Mouse (Mus musculus): ENCODE measurements at regions not wholly inside any gene's neighbourhood (a gene's known extent, or its start where the extent isn't known, plus 50 kb on each side); places are given as distances from the start of the nearest gene placed in this dataset.

DNA sequence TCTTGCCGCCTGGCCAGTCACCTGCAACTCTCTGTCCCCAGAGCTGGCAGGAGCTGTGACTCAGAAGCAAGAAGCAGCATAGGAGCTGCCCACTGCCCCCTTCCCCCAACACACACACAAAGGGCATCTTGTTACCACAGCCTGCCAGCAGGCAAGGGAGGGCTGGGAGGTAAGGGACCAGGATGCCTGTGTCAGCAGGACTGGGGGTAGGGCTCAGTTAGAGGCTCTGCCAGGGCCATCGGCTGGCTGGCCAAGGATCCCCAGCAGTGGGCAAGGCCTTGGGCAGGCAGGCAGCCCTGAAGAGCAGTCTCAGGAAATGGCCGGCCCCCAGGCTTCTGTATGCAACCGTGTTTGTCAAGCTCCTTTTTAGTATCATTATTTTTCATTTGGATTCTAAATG, 87.3 kb upstream of the Zmiz1 start:
- Histone ChIP-seq H3K4me3 (ENCODE audit: insufficient read depth in 1 of 2, low read depth in 1 of 2, low read length in 2 of 2, poor library complexity in 1 of 2, severe bottlenecking in 1 of 2) (no peak overlapping the region), H3K27ac (ENCODE audit: insufficient read depth, low read depth, low read length, poor library complexity, severe bottlenecking) (no peak overlapping the region), H3K9ac (ENCODE audit: insufficient read depth, low read depth, low read length, poor library complexity, severe bottlenecking) (no peak overlapping the region), H3K36me3 (ENCODE audit: control insufficient read depth, insufficient read depth, low read length, poor library complexity, severe bottlenecking) (no peaks in the 10 kb centered on the region), H3K4me1 (ENCODE audit: control insufficient read depth in 2 of 2, insufficient read depth in 2 of 2, low read length in 2 of 2, poor library complexity in 1 of 2) (no peaks in the 10 kb centered on the region), H3K9me3 (ENCODE audit: control insufficient read depth, insufficient read depth, low read depth, low read length) (no peaks in the 10 kb centered on the region)
- TF ChIP-seq HCFC1 (IDR thresholded peaks at IDR 0.05; ENCODE audit: borderline replicate concordance, insufficient read depth, low read length) (no peak), MAFK (IDR thresholded peaks at IDR 0.05; ENCODE audit: insufficient read depth, low read depth, low read length) (no peak), ZNF384 (IDR thresholded peaks at IDR 0.05; ENCODE audit: low read depth, low read length) (no peak), ZC3H11A (IDR thresholded peaks at IDR 0.05; ENCODE audit: borderline replicate concordance, low read depth, low read length) (no peak), CHD2 (IDR thresholded peaks at IDR 0.05; ENCODE audit: low read depth, low read length) (no peak)
- DNase-seq (ENCODE audit: low read depth, low spot score), result no peak
- in situ Hi-C loops (cut with MboI; ENCODE audit: low sequenced_read_pairs in 2 of 2, unreplicated experiment in 2 of 2), result no loop called here

DNA sequence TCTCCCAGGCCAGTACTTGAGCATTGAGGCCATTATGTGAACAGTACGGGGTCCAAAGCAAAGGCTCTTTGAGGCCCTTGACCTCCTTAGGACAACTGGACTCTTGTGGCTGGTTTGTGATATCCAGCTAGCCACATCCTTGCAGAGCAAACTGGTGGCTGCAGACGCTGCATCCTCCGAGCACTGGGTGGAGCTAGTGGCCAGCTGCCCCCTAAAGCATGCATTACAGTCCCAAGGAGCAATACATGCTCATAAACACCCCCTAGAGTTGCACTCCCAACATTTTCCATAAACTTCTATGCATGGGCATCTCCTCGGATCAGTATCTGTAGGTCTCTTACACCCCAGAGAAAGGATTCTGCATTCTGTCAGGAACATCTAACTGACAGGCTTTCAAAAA, 86.4 kb upstream of the Zmiz1 start:
- TF ChIP-seq HCFC1 (IDR thresholded peaks at IDR 0.05; ENCODE audit: borderline replicate concordance, insufficient read depth, low read length), result no peak
- TF ChIP-seq ZNF384 (IDR thresholded peaks at IDR 0.05; ENCODE audit: low read depth, low read length), result no peak
- TF ChIP-seq CHD2 (IDR thresholded peaks at IDR 0.05; ENCODE audit: low read depth, low read length), result no peak
- TF ChIP-seq ZC3H11A (IDR thresholded peaks at IDR 0.05; ENCODE audit: borderline replicate concordance, low read depth, low read length), result no peak
- no peak for TF ChIP-seq MAFK (IDR thresholded peaks at IDR 0.05; ENCODE audit: insufficient read depth, low read depth, low read length)
- H3K27ac ChIP-seq (ENCODE audit: insufficient read depth, low read depth, low read length, poor library complexity, severe bottlenecking), result no peak overlapping the region

DNA sequence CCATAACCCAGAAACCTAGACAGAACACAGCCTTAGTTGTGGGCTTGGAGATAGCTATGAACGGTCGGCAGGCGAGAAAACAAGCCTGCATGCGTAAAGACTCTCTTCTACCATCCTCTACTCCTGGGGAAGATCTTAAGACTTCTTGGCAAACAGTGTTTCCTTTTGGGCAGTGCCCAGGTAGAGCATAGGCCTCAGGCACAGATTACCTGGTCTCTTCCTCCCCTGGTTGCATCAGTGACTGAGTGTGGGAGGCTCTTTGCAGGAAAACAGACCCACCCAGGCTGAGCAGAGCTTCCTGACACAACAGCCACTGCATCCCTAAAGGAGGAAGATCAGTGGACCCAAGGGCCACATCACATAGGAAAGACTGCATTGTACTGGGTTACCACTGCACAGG, 85.8 kb upstream of the Zmiz1 start:
- Histone ChIP-seq H3K36me3 (ENCODE audit: control insufficient read depth, insufficient read depth, low read length, poor library complexity, severe bottlenecking) (no peaks in the 10 kb centered on the region), H3K27ac (ENCODE audit: insufficient read depth, low read depth, low read length, poor library complexity, severe bottlenecking) (no peak overlapping the region), H3K9me3 (ENCODE audit: control insufficient read depth, insufficient read depth, low read depth, low read length) (no peaks in the 10 kb centered on the region), H3K9ac (ENCODE audit: insufficient read depth, low read depth, low read length, poor library complexity, severe bottlenecking) (no peak overlapping the region), H3K4me3 (ENCODE audit: insufficient read depth in 1 of 2, low read depth in 1 of 2, low read length in 2 of 2, poor library complexity in 1 of 2, severe bottlenecking in 1 of 2) (no peak overlapping the region), H3K4me1 (ENCODE audit: control insufficient read depth in 2 of 2, insufficient read depth in 2 of 2, low read length in 2 of 2, poor library complexity in 1 of 2) (peaks cover 2 to 6% of the 10 kb centered on the region in 2 experiments; a peak in 2 of 4 replicates)
- in situ Hi-C loops (cut with MboI; ENCODE audit: low sequenced_read_pairs in 2 of 2, unreplicated experiment in 2 of 2), result no loop called here
- no peak for TF ChIP-seq HCFC1 (IDR thresholded peaks at IDR 0.05; ENCODE audit: borderline replicate concordance, insufficient read depth, low read length)
- no peak for TF ChIP-seq ZNF384 (IDR thresholded peaks at IDR 0.05; ENCODE audit: low read depth, low read length)
- no peak for TF ChIP-seq MAFK (IDR thresholded peaks at IDR 0.05; ENCODE audit: insufficient read depth, low read depth, low read length)
- no peak for TF ChIP-seq CHD2 (IDR thresholded peaks at IDR 0.05; ENCODE audit: low read depth, low read length)
- TF ChIP-seq ZC3H11A (IDR thresholded peaks at IDR 0.05; ENCODE audit: borderline replicate concordance, low read depth, low read length), result no peak
- no peak for DNase-seq (ENCODE audit: low read depth, low spot score)

More for the DNA sequence above, 86.4 kb upstream of the Zmiz1 start:
- no peak overlapping the region for H3K4me3 ChIP-seq (ENCODE audit: insufficient read depth in 1 of 2, low read depth in 1 of 2, low read length in 2 of 2, poor library complexity in 1 of 2, severe bottlenecking in 1 of 2)
- in situ Hi-C loops (cut with MboI; ENCODE audit: low sequenced_read_pairs in 2 of 2, unreplicated experiment in 2 of 2), result no loop called here
- H3K36me3 ChIP-seq (ENCODE audit: control insufficient read depth, insufficient read depth, low read length, poor library complexity, severe bottlenecking), result no peaks in the 10 kb centered on the region
- no peak for DNase-seq (ENCODE audit: low read depth, low spot score)
- peaks cover 2 to 6% of the 10 kb centered on the region in 2 experiments; a peak in 2 of 4 replicates for H3K4me1 ChIP-seq (ENCODE audit: control insufficient read depth in 2 of 2, insufficient read depth in 2 of 2, low read length in 2 of 2, poor library complexity in 1 of 2)
- no peak overlapping the region for H3K9ac ChIP-seq (ENCODE audit: insufficient read depth, low read depth, low read length, poor library complexity, severe bottlenecking)
- H3K9me3 ChIP-seq (ENCODE audit: control insufficient read depth, insufficient read depth, low read depth, low read length), result no peaks in the 10 kb centered on the region

DNA sequence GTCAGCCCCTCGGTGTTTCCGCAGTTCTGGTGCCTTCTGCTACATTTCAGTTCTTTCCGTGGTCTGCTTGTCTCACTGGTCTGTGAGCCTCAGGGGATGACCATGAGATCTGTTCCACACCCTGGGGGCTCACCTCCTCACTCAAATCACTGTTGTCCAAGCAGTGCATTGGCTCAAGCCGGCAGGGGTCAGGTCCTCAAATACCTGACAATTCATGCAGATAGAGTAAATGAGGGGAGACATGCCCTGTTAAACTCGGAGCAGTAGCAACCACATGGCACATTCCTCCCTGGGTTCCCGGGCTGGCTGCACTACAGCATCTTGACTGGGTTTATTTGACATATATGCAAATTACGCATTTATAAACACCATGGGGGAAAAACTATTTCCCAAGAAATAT, 84.0 kb upstream of the Zmiz1 start:
- no peaks in the 10 kb centered on the region for H3K36me3 ChIP-seq (ENCODE audit: control insufficient read depth, insufficient read depth, low read length, poor library complexity, severe bottlenecking)
- DNase-seq (ENCODE audit: low read depth, low spot score), result no peak
- peaks cover 2 to 13% of the 10 kb centered on the region in 2 experiments; a peak in 3 of 4 replicates for H3K4me1 ChIP-seq (ENCODE audit: control insufficient read depth in 2 of 2, insufficient read depth in 2 of 2, low read length in 2 of 2, poor library complexity in 1 of 2)
- in situ Hi-C loops (cut with MboI; ENCODE audit: low sequenced_read_pairs in 2 of 2, unreplicated experiment in 2 of 2), result no loop called here
- no peak overlapping the region for H3K4me3 ChIP-seq (ENCODE audit: insufficient read depth in 1 of 2, low read depth in 1 of 2, low read length in 2 of 2, poor library complexity in 1 of 2, severe bottlenecking in 1 of 2)
- H3K27ac ChIP-seq (ENCODE audit: insufficient read depth, low read depth, low read length, poor library complexity, severe bottlenecking), result no peak overlapping the region
- H3K9me3 ChIP-seq (ENCODE audit: control insufficient read depth, insufficient read depth, low read depth, low read length), result no peaks in the 10 kb centered on the region
- TF ChIP-seq CHD2 (IDR thresholded peaks at IDR 0.05; ENCODE audit: low read depth, low read length) (no peak), ZC3H11A (IDR thresholded peaks at IDR 0.05; ENCODE audit: borderline replicate concordance, low read depth, low read length) (no peak)
- H3K9ac ChIP-seq (ENCODE audit: insufficient read depth, low read depth, low read length, poor library complexity, severe bottlenecking), result no peak overlapping the region

DNA sequence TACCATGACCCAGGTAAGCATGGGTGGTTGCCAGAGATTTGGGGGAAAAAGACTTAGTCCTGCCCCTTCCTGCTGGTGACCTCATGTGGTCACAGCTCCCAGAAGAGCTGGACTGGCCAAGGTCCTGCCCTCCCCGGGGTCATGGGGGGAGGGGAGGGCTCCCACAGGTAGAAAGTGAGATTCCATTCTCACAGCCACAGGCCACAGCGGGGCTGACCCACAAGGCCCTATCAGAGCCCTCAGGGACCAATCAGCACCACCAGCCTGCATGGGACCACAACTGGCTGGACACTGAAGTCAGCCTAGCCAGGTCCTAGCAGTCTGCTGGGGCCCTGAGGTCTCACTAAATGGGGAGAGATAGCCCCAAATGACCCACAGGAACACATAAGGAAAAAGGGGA, 81.9 kb upstream of the Zmiz1 start:
- no peak overlapping the region for H3K9ac ChIP-seq (ENCODE audit: insufficient read depth, low read depth, low read length, poor library complexity, severe bottlenecking)
- H3K36me3 ChIP-seq (ENCODE audit: control insufficient read depth, insufficient read depth, low read length, poor library complexity, severe bottlenecking), result no peaks in the 10 kb centered on the region
- TF ChIP-seq HCFC1 (IDR thresholded peaks at IDR 0.05; ENCODE audit: borderline replicate concordance, insufficient read depth, low read length), result no peak
- TF ChIP-seq ZC3H11A (IDR thresholded peaks at IDR 0.05; ENCODE audit: borderline replicate concordance, low read depth, low read length), result no peak
- no peak for TF ChIP-seq MAFK (IDR thresholded peaks at IDR 0.05; ENCODE audit: insufficient read depth, low read depth, low read length)
- no peak for TF ChIP-seq CHD2 (IDR thresholded peaks at IDR 0.05; ENCODE audit: low read depth, low read length)
- TF ChIP-seq ZNF384 (IDR thresholded peaks at IDR 0.05; ENCODE audit: low read depth, low read length), result no peak
- H3K9me3 ChIP-seq (ENCODE audit: control insufficient read depth, insufficient read depth, low read depth, low read length), result no peaks in the 10 kb centered on the region
- H3K27ac ChIP-seq (ENCODE audit: insufficient read depth, low read depth, low read length, poor library complexity, severe bottlenecking), result no peak overlapping the region
- no peak for DNase-seq (ENCODE audit: low read depth, low spot score)
- peaks cover 2 to 13% of the 10 kb centered on the region in 2 experiments; a peak in 3 of 4 replicates for H3K4me1 ChIP-seq (ENCODE audit: control insufficient read depth in 2 of 2, insufficient read depth in 2 of 2, low read length in 2 of 2, poor library complexity in 1 of 2)
- in situ Hi-C loops (cut with MboI; ENCODE audit: low sequenced_read_pairs in 2 of 2, unreplicated experiment in 2 of 2), result no loop called here
- no peak overlapping the region; a peak in 1 of 4 replicates for H3K4me3 ChIP-seq (ENCODE audit: insufficient read depth in 1 of 2, low read depth in 1 of 2, low read length in 2 of 2, poor library complexity in 1 of 2, severe bottlenecking in 1 of 2)
